Mouse (Mus musculus) liver, embryonic 14.5 days (tissue): Measurements from ENCODE around the gene Asb7. TPM values are rescaled to one million over a fixed set of nuclear protein-coding genes. Genes with fewer than 3 reads are reported as not detected.

Source experiments
- ATAC-seq: fragments of 200-750 bp; cut with Nextera tagmentation; 2 replicates; pipeline ENCODE4 v1.8.0; 2017; ENCODE audit warnings: moderate number of reproducible peaks, mild to moderate bottlenecking, moderate library complexity; ENCODE audit not compliant: insufficient read depth
- DNase-seq, 3 experiments: peaks; one replicate each; pipeline ENCODE4 v3.0.0-alpha.2; 2012 to 2013; ENCODE audit warnings: low read depth in 3 of 3, low spot score in 3 of 3
- H3K27ac ChIP-seq: fragments of 300-500 bp; sonication (generic); 2 replicates; pipeline ENCODE4 v1.5.1; 2014; ENCODE audit warnings: moderate library complexity, mild to moderate bottlenecking, control low read depth, inconsistent platforms
- H3K27me3 ChIP-seq: fragments of 300-500 bp; sonication (generic); 2 replicates; pipeline ENCODE4 v1.6.1; 2014; ENCODE audit warnings: mild to moderate bottlenecking, low read length, moderate library complexity; ENCODE audit not compliant: control insufficient read depth, insufficient read depth
- H3K36me3 ChIP-seq: fragments of 300-500 bp; sonication (generic); replicated peaks from 2 replicates; pipeline ENCODE4 v1.6.1; 2014; ENCODE audit warnings: low read depth; ENCODE audit not compliant: control insufficient read depth, insufficient read depth
- H3K4me1 ChIP-seq, 2 experiments: fragments of 200-500 bp in 1 of 2; fragments of 300-500 bp in 1 of 2; sonication (generic) in 1 of 2; replicated peaks; 2 replicates each; pipeline ENCODE4 v1.6.1; 2012 to 2014; ENCODE audit warnings: antibody characterized with exemption in 1 of 2, inconsistent platforms in 1 of 2, low read length in 1 of 2; ENCODE audit not compliant: control insufficient read depth in 2 of 2, insufficient read depth in 2 of 2
- H3K4me2 ChIP-seq: fragments of 300-500 bp; sonication (generic); 2 replicates; pipeline ENCODE4 v1.6.1; 2014; ENCODE audit warnings: low read depth, mild to moderate bottlenecking, control low read depth, moderate library complexity
- H3K4me3 ChIP-seq, 2 experiments: fragments of 200-500 bp in 1 of 2; fragments of 300-500 bp in 1 of 2; sonication (generic) in 1 of 2; 2 replicates each; pipeline ENCODE4 v1.5.1; 2012 to 2014; ENCODE audit warnings: low read depth in 2 of 2, low read length in 2 of 2, mild to moderate bottlenecking in 2 of 2, control low read depth in 1 of 2, inconsistent platforms in 1 of 2, moderate library complexity in 1 of 2; ENCODE audit not compliant: insufficient read depth in 1 of 2
- H3K9ac ChIP-seq: fragments of 300-500 bp; sonication (generic); replicated peaks from 2 replicates; pipeline ENCODE4 v1.6.1; 2014; ENCODE audit warnings: mild to moderate bottlenecking, control low read depth, moderate library complexity
- H3K9me3 ChIP-seq: fragments of 300-500 bp; sonication (generic); 2 replicates; pipeline ENCODE4 v1.6.1; 2016; ENCODE audit warnings: low read length, mixed read lengths; ENCODE audit not compliant: control insufficient read depth
- CTCF ChIP-seq: IDR thresholded peaks from 2 replicates; pipeline ENCODE4 v1.5.1; 2016; ENCODE audit warnings: antibody characterized with exemption, low read depth, control low read depth
- EP300 ChIP-seq: IDR thresholded peaks from 2 replicates; pipeline ENCODE4 v1.6.1; 2016; ENCODE audit warnings: antibody characterized with exemption, low read depth
- WGBS: fragments of 180-500 bp; shearing (Covaris S2); extraction: QIAGEN DNeasy Blood & Tissue Kit; methylation state at CpG from one replicate; pipeline ENCODE4 v1.1.7; 2014; ENCODE audit not compliant: insufficient replicate concordance; 5-methylcytosine and 5-hydroxymethylcytosine counted together
- polyA plus RNA-seq, 2 experiments: library from polyadenylated mRNA; depleted of rRNA in 1 of 2; stranded (reverse) in 1 of 2; unstranded in 1 of 2; fragments of >200 nt; fragmentation: Nextera tagmentation in 1 of 2; extraction: Ambion mirVana in 1 of 2; gene quantifications; 2 replicates each; pipeline versions ENCODE4 v1.2.1 to v1.2.3; 2012 to 2014

Gene Asb7
- polyA plus RNA-seq, 2 experiments, result 1.8 to 3.2 TPM

DNA sequence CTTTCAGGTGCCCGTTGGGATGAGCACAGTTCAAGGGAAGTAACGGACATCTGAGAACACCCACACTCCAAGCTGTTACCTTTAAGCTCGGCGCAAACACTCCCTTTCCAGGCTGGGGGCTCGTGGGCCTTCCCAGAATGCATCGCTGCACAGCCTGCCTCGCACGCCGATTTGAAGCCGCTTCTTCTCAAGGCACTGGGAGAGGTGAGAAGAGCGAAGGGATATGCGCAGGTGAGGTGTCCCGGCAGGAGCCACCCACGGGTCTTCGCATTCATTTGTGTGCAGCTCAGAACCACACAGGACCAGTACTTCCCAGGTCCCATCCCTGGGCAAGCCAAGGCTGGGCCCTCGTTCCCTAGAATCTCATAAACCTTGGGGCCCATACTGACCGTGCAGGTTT is 44.0 kb upstream of the Asb7 start:
- DNase-seq, result no peak
- TF ChIP-seq CTCF (no peak), EP300 (no peak)
- no peaks in the 10 kb centered on the region; a peak in 1 of 4 replicates for H3K4me1 ChIP-seq

GRCm38 (mm10) chr7:66729232-66729631 is 39.8 kb upstream of the Asb7 start:
- TF ChIP-seq EP300 (no peak), CTCF (no peak)
- H3K9ac ChIP-seq, result no peak overlapping the region
- H3K4me2 ChIP-seq, result no peak overlapping the region
- H3K4me1 ChIP-seq, result no peaks in the 10 kb centered on the region; a peak in 1 of 4 replicates
- ATAC-seq (no peak), DNase-seq (no peak)
- WGBS, result 56% methylated on average over 2 of the region's 2 CpGs
- H3K36me3 ChIP-seq, result no peaks in the 10 kb centered on the region
- H3K27me3 ChIP-seq, result no peaks in the 10 kb centered on the region
- H3K4me3 ChIP-seq, result no peak overlapping the region
- no peak overlapping the region for H3K27ac ChIP-seq
- H3K9me3 ChIP-seq, result no peaks in the 10 kb centered on the region

More for the DNA sequence above, 44.0 kb upstream of the Asb7 start:
- no peak for ATAC-seq
- no peak overlapping the region for H3K4me3 ChIP-seq
- H3K9ac ChIP-seq, result no peak overlapping the region
- no peak overlapping the region for H3K4me2 ChIP-seq
- no peaks in the 10 kb centered on the region for H3K36me3 ChIP-seq
- 80% methylated on average over 17 of the region's 17 CpGs for WGBS
- no peak overlapping the region for H3K27ac ChIP-seq
- H3K9me3 ChIP-seq, result no peaks in the 10 kb centered on the region
- no peaks in the 10 kb centered on the region for H3K27me3 ChIP-seq

GRCm38 (mm10) chr7:66728072-66728471 is 38.7 kb upstream of the Asb7 start:
- Histone ChIP-seq H3K27ac (no peak overlapping the region), H3K4me1 (no peaks in the 10 kb centered on the region; a peak in 1 of 4 replicates), H3K9ac (no peak overlapping the region), H3K4me3 (no peak overlapping the region), H3K27me3 (no peaks in the 10 kb centered on the region), H3K4me2 (no peak overlapping the region), H3K9me3 (no peaks in the 10 kb centered on the region), H3K36me3 (no peaks in the 10 kb centered on the region)
- WGBS, result 72% methylated on average over 6 of the region's 6 CpGs
- DNase-seq (no peak), ATAC-seq (no peak)
- TF ChIP-seq EP300 (no peak), CTCF (no peak)

DNA sequence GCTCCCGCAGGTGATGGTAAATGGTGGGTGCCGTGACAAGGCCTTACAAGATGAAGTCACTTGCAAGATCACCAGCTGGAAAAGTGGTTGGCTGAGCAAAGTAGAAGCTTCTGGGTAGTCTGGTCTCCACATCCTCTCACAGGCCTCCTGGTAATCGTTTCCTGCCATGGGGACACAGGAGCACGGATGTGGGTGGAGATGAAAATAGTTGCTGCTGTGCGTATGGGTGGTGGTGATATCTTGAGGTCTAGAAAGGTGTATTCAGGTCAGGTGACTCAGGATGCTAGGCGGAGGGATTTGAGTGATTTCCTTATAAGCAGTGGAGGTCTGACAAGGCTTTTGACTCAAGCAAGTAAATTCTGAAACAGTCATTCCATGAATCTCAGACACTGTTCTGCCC is 35.6 kb upstream of the Asb7 start:
- 64% methylated on average over 6 of the region's 6 CpGs for WGBS
- TF ChIP-seq CTCF, result no peak
- no peak for TF ChIP-seq EP300
- DNase-seq, result no peak
- Histone ChIP-seq H3K9me3 (no peaks in the 10 kb centered on the region), H3K4me1 (no peaks in the 10 kb centered on the region), H3K27ac (no peak overlapping the region), H3K9ac (no peak overlapping the region), H3K36me3 (no peaks in the 10 kb centered on the region), H3K27me3 (no peaks in the 10 kb centered on the region), H3K4me2 (no peak overlapping the region), H3K4me3 (no peak overlapping the region)
- no peak for ATAC-seq

DNA sequence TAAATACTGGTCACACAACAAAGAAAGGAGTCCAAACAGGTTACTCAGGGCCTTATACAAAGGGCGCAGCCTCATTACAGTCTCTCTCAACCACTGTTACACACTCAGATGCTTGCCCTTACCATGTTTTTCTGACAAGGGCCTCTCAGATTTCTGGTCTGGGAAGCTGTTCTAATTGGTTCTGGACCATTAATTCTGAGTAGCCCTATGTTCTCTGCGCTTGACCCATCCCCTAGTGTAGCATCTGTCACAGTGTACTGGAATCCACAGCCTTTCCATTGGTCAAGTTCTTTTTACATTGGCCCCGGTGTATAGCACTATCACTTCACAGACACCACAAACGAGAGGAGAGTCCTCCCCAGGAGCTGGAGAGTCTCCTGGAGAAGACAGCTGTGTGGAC is 35.1 kb upstream of the Asb7 start:
- Histone ChIP-seq H3K4me1 (no peaks in the 10 kb centered on the region), H3K4me3 (no peak overlapping the region), H3K9ac (no peak overlapping the region), H3K27me3 (no peaks in the 10 kb centered on the region), H3K27ac (no peak overlapping the region), H3K9me3 (no peaks in the 10 kb centered on the region), H3K4me2 (no peak overlapping the region), H3K36me3 (no peaks in the 10 kb centered on the region)
- TF ChIP-seq CTCF, result no peak
- TF ChIP-seq EP300, result no peak
- ATAC-seq (no peak), DNase-seq (no peak)
- 72% methylated on average over 4 of the region's 4 CpGs for WGBS

- Histone ChIP-seq H3K36me3 (no peaks in the 10 kb centered on the region), H3K9ac (no peak overlapping the region), H3K4me1 (no peaks in the 10 kb centered on the region), H3K27ac (no peak overlapping the region), H3K9me3 (no peaks in the 10 kb centered on the region), H3K4me3 (no peak overlapping the region), H3K27me3 (no peaks in the 10 kb centered on the region), H3K4me2 (no peak overlapping the region)
- no peak for ATAC-seq
- DNase-seq, result no peak
- TF ChIP-seq EP300 (no peak), CTCF (no peak)
- WGBS, result 40% methylated on average over 2 of the region's 2 CpGs
Measured at GRCm38 (mm10) chr7:66711166-66711565, 21.8 kb upstream of the Asb7 start.
